Mouse (Mus musculus) T-helper 17 cell (primary cell): ENCODE data around the gene Lmo3.

Experiments used
- in situ Hi-C, 2 experiments: fragments of 300-600 bp; cut with MboI, MseI; formaldehyde crosslinking; loops; 1 replicate in 1 of 2; 2 replicates in 1 of 2; pipeline ENCODE4 v1.15.1; 2025; ENCODE audit warnings: high pct_unique_total_duplicates in 2 of 2

Lmo3 gene

DNA sequence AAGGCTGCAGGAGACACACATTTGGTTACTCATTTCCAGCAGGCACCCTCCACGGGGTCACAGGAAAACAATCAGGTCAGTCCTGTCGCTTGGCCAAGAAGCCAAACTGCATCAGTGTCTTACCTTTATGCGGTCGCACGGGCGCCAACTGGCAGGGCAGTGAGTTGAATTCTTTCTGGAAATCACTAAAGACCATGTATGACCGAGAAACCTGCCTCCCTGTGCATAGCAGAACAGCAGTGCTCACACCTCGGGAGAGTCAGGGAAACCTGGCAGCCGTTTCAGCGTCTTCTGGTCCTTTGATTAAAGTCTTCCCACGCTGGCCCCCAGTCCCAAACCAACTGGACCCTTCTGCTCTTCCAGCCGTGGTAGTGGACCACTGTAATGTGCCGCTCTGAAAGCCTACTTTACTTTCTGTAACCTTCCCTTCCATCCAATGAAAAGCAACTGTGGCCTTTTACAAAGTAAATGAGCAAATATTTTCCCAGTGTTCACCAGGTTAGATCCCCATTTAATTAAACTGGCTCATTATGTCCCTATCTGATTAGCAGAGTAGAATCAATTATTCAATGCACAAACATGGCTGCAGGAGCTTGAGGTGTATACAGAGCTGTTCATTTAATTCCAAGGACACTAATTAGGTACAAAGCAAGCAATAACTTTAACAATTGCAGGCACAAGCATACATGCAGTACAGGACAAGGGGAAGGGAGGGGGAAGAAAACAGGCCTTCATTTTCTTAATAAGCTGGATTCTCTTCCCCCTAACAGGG, at the start of gene Lmo3:
Lmo3 (minus strand) TSS at position 235 of the 772 bp plus-strand sequence.
- in situ Hi-C loops = no loop called here

DNA sequence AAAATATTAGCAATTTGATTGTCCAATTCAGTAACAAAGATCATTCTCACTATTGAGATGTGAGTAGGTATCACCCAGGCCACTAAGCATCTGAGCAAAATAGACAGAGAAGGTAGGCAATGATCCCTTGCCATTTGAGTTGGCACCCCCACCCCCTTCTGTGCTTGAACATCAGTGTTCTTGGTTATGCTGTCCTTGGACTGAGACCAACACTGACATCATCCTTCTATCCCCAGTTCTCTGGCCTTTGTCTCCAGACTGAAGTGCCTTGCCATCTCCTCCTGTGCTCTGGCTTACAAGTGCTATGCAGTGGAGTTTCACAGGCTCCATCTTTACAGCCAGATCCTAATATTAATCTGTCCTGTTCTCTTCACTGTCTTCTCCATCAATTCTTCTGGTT, 39.0 kb upstream of the Lmo3 start:
- in situ Hi-C loops = no loop called here

DNA sequence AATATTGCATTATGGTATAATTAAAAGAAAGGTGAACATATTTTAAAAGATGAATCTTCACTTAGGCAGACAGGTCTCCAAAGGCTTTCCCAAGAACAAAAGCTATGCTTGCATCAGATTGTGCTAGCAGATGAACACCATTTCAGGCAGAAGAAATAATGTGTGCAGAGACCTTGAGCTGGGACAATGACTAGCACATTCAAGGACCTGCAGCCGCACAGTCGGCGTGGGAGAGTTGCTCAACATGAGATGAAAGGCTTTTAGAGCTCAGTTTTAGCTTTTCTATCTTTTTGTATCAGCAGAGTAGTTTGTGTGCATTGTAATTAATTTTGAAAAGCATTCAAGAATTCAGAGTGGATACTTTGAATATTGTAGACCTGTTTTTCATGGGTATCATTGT, 36.6 kb upstream of the Lmo3 start:
- in situ Hi-C loops = loop anchor here in 1 of 2 experiments (10.0 kb wide), 1 partner anchor 596 kb away; no protein-coding TSS in a partner anchor

DNA sequence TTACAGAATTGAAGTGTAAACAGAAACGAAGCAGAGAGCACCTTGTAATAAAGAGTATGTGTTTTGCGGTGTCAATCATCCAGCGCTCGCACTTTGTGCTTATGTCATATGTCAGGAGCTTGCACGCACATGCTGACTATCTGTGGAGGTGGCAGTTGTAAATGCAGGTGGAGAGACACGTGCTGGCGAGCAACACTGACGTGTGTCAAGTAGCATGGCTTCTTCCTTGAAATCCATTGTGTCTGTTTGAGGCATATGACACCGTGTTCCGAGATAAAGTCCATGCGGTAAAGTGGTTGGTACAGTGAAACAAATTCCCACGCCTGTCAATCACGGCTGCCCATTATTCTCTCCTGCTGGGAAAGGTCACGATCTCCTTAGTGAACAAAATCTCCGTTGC, 15.2 kb upstream of the Lmo3 start:
- in situ Hi-C loops = no loop called here

DNA sequence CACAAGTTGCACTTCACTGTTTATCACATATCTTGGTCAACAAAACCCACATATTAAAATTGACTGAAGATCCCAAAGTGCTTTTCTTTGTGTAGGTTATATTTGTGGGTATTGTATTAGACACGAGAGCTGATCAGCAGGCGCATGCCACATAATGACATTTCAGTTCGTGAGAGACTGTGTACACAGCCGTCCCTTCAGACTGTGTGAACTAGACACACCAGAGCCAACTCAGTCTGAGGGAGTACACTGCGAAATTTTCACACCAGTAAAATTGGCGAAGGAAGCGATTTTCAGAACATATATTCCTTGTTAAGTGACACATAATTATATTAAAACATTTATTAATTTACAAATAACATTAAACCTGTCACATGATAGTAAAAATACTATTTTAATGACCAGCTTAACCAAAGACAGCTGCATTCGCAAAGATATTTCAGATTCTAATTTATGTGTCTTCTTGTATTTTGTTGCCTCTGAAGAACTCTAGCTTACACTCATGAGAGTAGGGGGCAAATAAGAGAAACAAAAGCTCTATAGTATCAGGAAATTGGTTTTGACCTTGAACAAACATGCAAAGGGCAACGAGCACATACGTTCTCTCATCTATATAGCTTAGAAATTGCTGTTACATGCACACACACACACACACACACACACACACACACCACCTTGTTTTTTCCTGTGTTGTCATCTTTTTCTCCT, 14.4 kb upstream of the Lmo3 start:
- in situ Hi-C loops = no loop called here

DNA sequence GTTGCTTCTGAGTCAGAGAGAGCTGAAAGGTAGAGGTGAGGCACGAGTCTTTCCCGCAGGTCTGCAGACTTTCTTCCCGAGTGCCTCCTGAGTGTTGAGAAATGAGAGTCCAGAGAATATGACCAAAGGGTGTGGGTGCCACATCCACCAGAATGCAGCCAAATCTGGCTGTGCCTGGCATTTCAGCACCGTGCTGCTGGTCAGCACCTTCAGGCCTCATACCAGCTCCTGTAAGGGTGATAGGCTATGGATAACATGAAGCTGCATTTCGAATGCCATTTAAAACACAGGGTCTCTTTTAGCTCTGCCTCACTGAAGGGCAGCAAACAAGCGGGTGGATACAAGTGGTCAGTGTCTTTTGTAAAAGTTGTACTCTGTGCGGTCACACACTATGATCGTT, 1.5 kb upstream of the Lmo3 start:
- in situ Hi-C loops = no loop called here

DNA sequence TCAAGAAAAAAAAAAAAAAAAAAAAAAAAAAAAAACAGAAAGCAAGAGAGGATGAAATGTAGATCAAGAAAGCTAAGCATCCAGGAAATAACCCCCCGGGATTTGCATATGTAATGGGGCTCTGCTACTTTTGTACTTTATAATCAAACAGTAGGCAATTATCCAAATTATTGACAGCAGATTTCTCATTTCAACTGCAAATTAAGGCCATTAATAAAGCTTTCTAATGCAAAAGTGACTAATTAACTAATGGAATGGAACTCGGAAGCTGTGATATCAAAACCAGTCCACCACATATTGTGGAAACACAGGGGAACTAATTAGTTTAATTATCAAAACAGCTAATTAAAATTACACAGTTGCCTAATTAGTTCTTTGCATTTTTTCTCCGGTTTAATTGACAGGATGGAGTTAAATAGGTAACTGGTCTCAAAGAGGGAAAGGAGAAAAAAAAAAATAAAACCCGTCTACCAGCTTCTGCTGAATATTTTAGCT, 785 bp upstream of the Lmo3 start:
- in situ Hi-C loops = no loop called here

DNA sequence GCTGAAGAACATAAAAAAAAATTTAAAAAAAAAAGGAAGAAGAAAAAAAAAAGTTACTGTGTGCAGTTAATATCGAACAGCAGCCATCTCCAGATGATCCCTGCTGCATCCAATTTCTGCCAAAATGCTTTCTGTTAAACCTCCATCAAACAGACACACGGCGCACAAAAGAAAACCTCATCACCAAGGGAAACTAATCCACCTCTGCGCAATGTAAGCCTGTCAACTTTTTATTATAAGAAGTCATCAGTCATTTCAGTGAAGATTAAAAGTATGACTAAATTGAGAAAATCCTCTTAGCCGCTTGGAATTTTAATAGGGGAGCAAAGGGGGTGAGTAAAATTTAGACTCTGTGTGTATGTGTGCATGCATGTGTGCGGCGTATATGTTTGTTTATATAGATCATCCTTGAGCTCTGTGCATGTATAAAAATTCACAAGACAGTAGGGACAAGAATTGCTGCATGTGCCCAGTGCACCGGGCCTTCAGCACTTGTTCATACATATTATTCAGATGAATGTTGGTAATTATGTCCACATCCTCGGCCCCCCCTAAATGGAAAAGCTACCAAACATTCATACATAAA, 1.2 kb downstream of the Lmo3 start:
- in situ Hi-C loops = no loop called here

DNA sequence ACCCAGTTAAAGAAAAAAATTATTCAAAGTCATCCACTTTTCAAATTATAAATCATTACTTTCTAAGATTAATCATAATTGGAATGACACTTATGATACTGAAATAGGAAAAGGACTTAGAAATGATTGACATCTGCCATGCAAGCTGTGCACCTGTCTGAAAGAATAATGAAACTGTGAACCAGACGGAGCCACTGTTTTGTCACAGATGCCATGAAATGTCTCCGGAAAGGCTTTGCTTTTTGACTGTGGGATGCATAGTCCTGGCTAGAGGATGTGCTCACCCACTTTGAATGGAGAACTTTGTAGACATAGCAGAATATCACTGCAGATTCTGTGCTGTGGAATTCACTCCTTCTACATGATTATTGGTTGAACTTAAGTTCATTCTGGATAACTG, 18.4 kb downstream of the Lmo3 start:
- in situ Hi-C loops = no loop called here

DNA sequence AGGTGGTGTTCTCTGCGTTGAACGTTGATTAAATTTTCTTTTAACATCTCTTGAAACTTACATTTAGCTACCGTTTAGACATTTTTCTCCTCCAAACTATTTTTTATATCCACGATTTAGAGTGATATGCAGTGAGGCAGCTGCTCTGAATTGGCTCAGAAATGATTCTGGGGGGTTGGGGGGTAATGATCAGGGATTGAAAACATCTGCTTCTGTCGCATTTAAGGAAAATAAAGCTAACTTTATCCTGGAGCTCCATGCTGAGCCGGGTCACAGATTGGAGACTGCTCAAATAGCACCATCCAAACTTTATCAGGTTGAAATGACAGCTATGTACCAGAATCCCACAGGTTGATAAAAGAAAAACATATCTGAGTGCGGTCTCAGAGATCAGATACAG, 29.6 kb downstream of the Lmo3 start:
- in situ Hi-C loops = no loop called here

DNA sequence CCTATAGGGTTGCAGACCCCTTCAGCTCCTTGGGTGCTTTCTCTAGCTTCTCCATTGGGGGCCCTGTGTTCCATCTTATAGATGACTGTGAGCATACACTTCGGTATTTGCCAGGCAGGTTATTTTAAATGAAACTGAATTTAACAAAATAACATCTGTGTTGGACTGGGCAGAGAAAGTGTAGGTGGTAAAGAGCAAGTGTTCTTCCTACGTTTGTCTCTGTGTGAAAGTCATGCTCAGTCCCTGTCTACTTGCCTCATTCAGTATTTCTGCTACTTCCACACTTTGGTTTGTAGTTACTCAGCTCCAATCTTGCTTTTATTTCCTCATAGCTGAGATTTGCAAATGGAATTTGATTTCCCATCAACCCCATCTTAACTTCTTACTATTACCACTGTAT, 46.9 kb downstream of the Lmo3 start:
- in situ Hi-C loops = no loop called here

DNA sequence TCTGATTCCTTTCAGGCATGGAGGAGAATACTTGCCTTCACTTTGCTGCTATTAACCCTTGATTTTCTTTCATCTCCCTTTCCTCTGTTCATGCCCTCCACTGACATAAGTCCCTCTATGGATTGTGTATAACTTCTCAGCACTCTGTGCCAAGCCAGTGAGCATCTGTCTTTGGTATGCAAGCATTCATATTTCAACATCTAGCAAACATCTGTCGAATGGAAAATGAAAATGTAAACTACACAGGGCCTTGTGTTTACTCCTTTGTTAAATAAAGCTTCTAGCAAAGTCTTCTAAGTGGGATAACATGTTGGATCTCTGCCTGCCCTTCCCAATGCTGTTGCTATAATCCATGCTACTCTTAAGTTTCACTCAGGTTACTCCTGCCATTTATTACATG, 75.1 kb downstream of the Lmo3 start:
- in situ Hi-C loops = no loop called here

DNA sequence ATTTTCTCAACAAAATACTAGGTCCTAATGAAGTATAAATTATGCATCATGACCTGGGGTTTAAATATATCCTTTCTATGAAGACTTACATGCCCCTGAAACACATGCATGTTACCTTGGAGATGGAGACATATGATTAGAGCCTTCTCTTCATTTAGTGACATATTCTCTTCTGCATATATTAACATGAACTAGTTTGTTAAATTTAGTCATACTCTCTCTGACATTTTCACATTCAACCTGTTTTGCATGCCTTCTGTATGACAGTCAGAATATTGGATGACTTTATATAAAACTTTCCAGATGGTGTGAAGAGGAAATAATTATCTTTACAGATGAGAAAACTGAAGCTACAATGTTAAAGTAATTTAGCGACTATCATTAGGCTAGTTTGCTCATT, 77.8 kb downstream of the Lmo3 start:
- in situ Hi-C loops = no loop called here

DNA sequence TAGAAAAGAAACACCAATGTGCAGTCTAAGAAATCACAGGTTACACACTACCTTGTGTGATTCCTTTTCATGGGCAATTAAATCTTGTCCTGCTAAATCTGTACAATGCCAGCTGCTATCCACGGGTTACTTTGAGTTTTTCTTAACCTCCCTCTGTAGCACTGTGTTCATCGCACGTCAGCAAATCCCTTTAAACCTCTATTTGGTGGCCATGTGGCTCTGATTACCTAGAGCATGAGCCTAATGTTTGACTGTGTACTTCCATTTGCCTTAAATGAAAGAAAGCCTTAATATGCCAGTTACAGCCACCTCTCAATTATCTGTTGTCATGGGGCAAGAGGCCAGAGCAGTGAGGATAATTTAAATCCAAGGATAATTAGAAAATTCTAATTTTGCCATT, 98.9 kb downstream of the Lmo3 start:
- in situ Hi-C loops = no loop called here

DNA sequence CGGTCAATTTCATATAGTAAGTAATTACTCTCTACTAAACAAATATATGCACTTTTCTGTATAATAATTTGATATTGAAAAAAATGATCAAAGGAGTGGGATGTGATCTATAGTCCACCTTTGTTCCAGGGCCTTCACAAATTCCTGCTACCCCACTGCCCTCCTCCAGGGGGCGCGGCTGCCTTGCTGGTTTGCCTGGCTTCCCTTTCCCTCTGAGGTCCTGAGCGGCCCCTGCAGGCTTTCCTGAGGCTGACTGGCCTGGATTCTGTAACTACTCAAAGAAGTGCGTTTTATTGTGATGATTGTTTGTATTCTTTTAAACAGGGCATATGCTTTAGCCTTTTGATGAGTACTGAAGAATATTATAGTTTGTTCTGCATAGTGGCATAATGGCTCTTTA, 104.2 kb downstream of the Lmo3 start:
- in situ Hi-C loops = no loop called here

DNA sequence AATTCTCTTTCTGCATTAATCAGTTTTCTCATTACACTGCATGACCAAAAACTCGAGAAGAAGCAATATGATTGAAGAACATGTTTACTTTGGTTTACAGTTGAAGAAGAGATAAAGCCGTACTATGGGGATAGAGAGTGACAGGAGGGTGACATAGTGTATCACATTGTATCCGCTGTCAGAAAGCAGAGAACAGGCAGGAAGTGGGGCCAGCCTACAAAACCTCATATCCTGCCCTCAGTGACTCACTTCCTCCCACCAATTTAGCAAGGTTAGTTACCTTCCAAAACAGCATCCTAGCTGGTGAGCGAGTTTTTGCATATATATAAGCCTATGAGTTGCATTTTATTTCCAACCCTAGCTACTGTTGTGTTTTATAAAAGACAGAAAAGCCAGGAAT, 112.6 kb downstream of the Lmo3 start:
- in situ Hi-C loops = no loop called here

DNA sequence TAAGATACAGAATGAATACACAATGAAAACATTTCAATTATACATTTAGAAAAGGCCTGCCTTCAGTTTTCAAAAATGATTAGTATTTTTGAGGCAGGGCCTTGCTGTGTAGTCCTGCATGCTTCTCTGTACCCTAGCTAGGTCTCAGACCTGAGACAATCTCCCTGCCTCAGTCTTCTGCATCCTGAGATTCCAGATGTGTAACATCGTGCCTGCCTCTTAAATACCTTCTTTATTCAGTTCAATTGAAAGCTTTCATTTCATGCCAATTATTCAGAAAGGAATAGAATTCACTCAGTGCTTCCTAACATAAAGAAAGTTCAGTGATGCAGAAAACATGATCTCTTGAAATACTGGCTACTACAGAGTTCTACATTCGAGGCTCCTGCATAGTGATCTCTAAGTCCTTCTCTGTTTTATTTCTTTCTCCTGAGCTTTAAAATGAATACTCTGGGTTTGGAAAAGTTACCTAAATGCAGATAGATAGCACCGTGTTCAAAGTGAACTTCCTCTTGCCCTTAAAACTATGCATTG, 137.2 kb downstream of the Lmo3 start:
- in situ Hi-C loops = no loop called here

DNA sequence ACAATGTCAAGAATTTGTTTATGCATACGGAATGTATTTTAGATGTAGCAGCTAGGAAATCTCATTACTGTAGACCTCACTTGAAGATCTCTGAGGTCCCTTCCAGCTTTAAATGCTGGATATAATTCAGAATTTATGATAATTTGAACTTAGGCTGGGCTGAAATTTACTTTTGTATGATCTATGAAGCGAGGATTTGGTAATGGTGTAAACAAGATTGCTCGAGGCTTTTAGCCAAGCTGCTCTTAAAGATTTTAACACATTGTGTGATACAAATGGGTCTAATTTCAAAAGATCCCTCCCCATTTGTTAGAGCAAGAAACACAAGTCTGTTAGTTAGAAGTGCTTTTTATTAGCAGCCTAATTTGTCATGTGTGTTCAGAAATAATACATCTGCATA, 144.4 kb downstream of the Lmo3 start:
- in situ Hi-C loops = no loop called here

DNA sequence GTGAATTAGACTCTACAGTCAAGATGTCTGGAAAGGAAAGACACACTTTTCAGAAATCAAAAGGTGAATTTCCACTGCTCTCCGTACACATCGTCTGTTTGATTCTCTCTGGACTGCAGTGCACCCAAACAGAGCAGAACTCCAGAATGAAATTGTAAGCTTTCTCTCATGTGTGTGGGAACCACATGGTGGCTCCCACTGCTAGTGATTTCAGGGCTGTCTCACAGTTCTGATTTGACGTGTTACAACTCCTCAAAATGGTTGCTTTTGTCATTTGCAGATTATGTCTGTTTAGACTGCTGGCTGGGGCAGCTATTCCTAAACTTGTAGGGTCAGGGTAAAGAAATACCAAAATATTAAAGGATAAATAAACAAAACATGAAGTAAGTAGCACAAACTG, 145.0 kb downstream of the Lmo3 start:
- in situ Hi-C loops = no loop called here

DNA sequence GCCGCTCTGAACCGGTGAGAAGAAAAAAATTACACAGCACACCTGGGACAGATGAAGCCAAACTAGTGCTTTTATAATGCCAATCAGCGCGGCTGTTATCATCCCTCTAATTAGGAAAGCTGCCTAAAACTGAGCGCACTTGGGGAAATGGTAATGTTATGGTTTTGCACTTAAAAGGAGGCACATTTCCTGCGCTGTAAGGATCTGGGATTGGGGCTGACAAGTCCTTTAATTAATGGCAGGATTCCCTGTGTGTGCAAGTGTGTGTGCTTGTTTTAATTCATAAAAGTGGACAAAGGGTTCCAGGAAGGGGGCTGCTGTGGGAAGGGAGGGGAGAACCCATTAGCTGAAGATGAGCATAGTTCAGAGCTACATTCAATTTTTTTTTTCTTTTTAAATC, 154.4 kb downstream of the Lmo3 start:
- in situ Hi-C loops = no loop called here

DNA sequence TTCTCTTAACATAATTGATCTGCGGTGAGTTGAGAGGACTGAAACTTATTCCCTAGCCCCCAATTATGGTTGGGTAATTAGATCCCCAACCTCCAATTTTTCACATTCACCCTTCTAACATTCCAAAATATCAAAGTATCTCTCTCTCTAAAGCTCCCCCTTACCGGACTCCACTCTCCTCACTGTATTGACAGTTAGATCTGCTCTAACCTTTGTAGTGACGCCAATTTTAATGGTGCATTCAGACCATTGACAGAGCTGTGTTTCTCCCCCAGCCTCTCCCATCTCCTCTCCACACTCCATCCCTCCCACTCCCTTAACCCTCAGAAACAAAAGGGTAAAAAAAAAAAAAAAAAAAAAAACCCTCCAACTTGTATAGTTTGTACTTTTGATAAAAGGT, 154.9 kb downstream of the Lmo3 start:
- in situ Hi-C loops = no loop called here

DNA sequence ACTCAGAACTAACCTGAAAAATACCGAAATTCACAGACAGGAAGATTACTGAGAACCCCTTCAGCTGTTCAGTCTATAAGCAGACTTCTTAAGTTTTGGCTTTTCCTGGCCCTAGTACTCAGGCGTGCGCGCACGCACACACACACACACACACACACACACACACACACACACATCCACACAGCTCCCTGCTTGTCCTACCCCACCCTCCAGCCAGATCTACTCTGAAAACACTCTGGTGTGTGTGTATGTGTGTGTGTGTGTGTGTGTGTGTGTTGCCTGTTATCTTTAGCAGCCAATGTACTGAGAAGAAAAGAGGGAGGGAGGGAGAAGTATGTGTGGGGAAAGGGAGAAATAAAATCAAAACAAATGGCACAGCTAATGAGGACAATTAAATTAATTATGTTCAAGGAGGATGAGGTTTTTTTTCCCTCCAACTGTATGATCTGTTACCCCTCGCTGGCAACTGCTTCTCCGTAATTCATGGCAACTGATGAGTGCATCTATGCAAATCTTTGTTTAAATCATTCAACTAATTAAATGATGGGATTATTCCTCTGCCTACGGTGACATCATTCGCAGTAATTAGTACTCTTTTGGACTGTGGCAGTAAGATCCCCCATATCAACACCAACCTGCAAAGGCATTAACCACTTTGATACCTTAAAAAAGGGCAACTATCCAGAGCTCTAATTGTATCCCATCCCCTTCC, 157.1 kb downstream of the Lmo3 start:
- in situ Hi-C loops = no loop called here
